Mouse (Mus musculus): Measurements from ENCODE around the gene Hsd17b6. TPM values are rescaled to one million over a fixed set of nuclear protein-coding genes. Genes with fewer than 3 reads are reported as not detected.

The Hsd17b6 gene
- not detected for total RNA-seq (2023)

DNA sequence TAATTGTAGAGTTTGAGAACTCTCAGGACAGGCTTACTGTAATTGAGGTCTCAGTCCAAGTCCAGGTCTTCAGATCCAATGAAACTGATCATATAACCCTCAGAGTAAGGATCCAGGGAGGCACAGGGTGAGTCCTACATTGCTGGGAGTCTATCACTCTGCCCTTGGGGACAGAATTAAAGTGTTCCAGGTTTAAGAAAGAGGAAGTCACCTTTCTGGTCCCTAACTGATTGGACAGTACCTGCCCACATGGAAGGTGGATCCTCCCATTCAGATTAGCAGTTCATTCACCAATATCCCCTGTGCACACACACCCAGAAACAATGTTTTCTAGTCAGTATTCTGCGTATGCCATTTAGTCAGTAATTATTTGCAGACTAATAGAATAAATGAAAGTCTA lies at the start of gene Hsd17b6:
Gene Hsd17b6, minus strand, starts transcription at position 166 of the 400 bp plus-strand sequence.

DNA sequence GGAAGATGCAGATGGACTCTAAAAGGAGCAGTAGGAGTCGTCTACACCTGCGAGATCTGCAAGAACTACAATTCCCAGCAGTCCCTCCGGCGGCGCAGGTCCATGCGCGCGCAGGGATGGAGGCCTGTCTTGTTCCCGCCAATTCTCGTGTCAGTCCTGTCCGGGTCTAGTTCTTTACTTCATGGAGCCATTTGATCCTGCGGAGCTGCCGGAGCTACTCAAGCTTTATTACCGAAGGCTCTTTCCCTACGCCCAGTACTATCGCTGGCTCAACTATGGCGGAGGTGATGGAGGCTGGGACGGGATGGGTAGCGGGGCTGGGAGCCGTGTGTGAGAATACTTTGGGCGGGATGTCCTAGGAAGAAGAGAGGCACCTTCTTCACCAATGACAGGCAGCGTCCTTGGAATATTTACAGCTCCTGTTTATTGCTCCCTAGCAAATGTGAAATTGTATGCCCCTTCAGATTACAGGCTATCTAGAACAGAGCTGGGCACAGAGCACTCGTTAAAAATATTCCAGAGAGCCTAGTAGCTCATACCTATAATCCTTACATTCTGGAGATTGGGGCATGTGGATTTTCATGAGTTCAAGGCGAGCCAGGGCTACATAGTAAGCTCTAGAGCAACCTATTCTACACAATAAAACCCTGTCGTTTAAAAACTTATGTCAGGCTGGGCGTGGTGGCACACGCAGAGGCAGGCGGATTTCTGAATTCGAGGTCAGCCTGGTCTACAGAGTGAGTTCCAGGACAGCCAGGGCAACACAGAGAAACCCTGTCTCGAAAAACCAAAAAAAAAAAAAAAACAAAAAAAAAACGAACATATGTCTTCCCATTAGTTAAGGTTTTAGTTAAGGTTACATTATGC lies 7.9 kb upstream of the Hsd17b6 start, which contains the start of gene Prim1:
Gene Prim1, plus strand, starts transcription at position 101 of the 867 bp plus-strand sequence.

Other genes with a start within 250 kb of the Hsd17b6 start
- gene Rdh1, start 247.9 kb downstream of the Hsd17b6 start, total RNA-seq (2023) = not detected
- gene Rdh16f1, start 247.8 kb downstream of the Hsd17b6 start, total RNA-seq (2023) = not detected
- not detected for gene Rdh9, start 231.2 kb downstream of the Hsd17b6 start, total RNA-seq (2023)
- gene Rdh16, start 206.5 kb downstream of the Hsd17b6 start, total RNA-seq (2023) = not detected
- not detected for gene Rdh19, start 157.7 kb downstream of the Hsd17b6 start, total RNA-seq (2023)
- not detected for gene Rdh16f2, start 141.1 kb downstream of the Hsd17b6 start, total RNA-seq (2023)
- gene Rdh7, start 118.8 kb downstream of the Hsd17b6 start, total RNA-seq (2023) = not detected
- not detected for gene Sdr9c7, start 109.1 kb downstream of the Hsd17b6 start, total RNA-seq (2023)
- gene Prim1, start 7.6 kb upstream of the Hsd17b6 start, total RNA-seq (2023) = 1 to 10 TPM; 2.9 to 3.5 TPM
- gene Naca, start 28.0 kb upstream of the Hsd17b6 start, total RNA-seq (2023) = 100 to 1,000 TPM; 568 to 584 TPM
- 100 to 1,000 TPM; 107 to 108 TPM for gene Ptges3, start 51.3 kb upstream of the Hsd17b6 start, total RNA-seq (2023)
- 100 to 1,000 TPM; 488 to 502 TPM for gene Atp5b, start 75.7 kb upstream of the Hsd17b6 start, total RNA-seq (2023)
- gene Baz2a, start 84.0 kb upstream of the Hsd17b6 start, total RNA-seq (2023) = 100 to 1,000 TPM; 107 to 114 TPM
- gene Rbms2, start 172.7 kb upstream of the Hsd17b6 start, total RNA-seq (2023) = 10 to 100 TPM; 23.0 to 27.1 TPM
- not detected for gene Gls2, start 186.8 kb upstream of the Hsd17b6 start, total RNA-seq (2023)
- 1 to 10 TPM; 8.9 to 9.2 TPM for gene Spryd4, start 204.2 kb upstream of the Hsd17b6 start, total RNA-seq (2023)
- gene Mip, start 218.2 kb upstream of the Hsd17b6 start, total RNA-seq (2023) = not detected
- 1 to 10 TPM; 4.3 to 4.9 TPM for gene Timeless, start 224.5 kb upstream of the Hsd17b6 start, total RNA-seq (2023)
- gene Apon, start 246.5 kb upstream of the Hsd17b6 start, total RNA-seq (2023) = not detected

Measured in monocyte, adult 59 days (primary cell).